Mouse (Mus musculus): ENCODE data around the gene Mrs2.

GRCm38 (mm10) chr13:24960084-24960483, 60.1 kb downstream of the Mrs2 start:
- TF ChIP-seq CTCF (IDR thresholded peaks at IDR 0.05; ENCODE audit: insufficient read depth, low read length), result no peak
- TF ChIP-seq POLR2A (IDR thresholded peaks at IDR 0.05; ENCODE audit: borderline replicate concordance, extremely low read depth, low read depth, low read length), result no peak
